ENCODE assay signal across 15 mouse cellular contexts in the genomic region with DNA sequence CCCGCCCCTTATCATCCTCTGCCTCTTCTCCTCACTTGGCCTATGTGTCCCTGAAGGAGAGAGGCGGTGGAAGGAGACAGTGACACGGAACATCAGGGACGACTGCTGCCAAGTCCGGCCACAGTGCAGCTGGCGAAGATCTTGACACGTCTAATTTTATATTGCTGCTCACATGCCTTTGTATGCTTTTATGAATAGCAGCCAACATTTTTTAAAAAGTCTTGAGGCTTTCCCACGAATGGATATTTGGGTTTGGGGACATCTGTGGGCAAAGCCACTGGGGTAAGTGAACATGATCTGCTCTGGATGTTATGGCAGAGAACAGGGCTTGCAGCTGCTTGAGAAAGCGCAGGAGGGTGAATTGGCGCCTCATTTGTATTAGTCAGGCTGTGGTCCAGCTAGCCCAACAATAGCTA. TPM values are rescaled to one million over a fixed set of nuclear protein-coding genes. Genes with fewer than 3 reads are reported as not detected.
DNase-seq lines count a peak whose midpoint lies in the region; ATAC-seq and TF ChIP-seq lines count a peak whose summit lies in the region.
"Had no signal": no experiment of that assay in that cellular context is flagged by ENCODE, and none has a peak within 500 bp of the region (broad histone marks: within the 10 kb centered on the region; RNA-seq: fewer than 3 reads in every experiment).

No protein-coding gene starts in this region.

- TF ChIP-seq POLR2A in limb, embryonic 14.5 days (IDR thresholded peaks at IDR 0.05; ENCODE audit: borderline replicate concordance, extremely low read depth, insufficient read depth, insufficient read length) = no peak
- TF ChIP-seq POLR2A in myocyte (IDR thresholded peaks at IDR 0.05; ENCODE audit: insufficient read length, low read depth) = no peak

- no peak overlapping the region for H3K27ac ChIP-seq in heart, embryonic 11.5 days (ENCODE audit: low read depth, low read length)
- H3K27ac ChIP-seq in kidney, postnatal 0 days = no peak overlapping the region
- no peak overlapping the region for H3K27ac ChIP-seq in kidney, embryonic 16.5 days (ENCODE audit: low read length)
- H3K27ac ChIP-seq in limb, embryonic 14.5 days (replicated peaks; ENCODE audit: low read depth, low read length) = no peak overlapping the region; the same call in 1 of the 2 replicates
- H3K27ac ChIP-seq in left cerebral cortex, adult 2 months = no peak overlapping the region
- H3K27ac ChIP-seq: liver, embryonic 15.5 days; neural tube, embryonic 12.5 days had no signal

- no peak for ATAC-seq in heart, embryonic 11.5 days (replicated peaks; ENCODE audit: insufficient number of reproducible peaks, low FRiP score, low TSS enrichment)
- ATAC-seq in kidney, postnatal 0 days (replicated peaks; ENCODE audit: low FRiP score, low read depth) = no peak
- ATAC-seq in kidney, embryonic 16.5 days (ENCODE audit: low FRiP score, low TSS enrichment) = no peak
- ATAC-seq in limb, embryonic 14.5 days (ENCODE audit: low FRiP score, low read depth) = no peak
- ATAC-seq in erythroblast, adult 5-6 weeks (replicated peaks; ENCODE audit: low FRiP score, poor library complexity, severe bottlenecking) = no peak
- ATAC-seq: forebrain, postnatal 0 days had no signal

- no peaks in the 10 kb centered on the region for H3K36me3 ChIP-seq in heart, embryonic 11.5 days (ENCODE audit: control insufficient read depth, insufficient read depth, low read length)
- H3K36me3 ChIP-seq in kidney, postnatal 0 days (ENCODE audit: insufficient read depth, low read length) = no peaks in the 10 kb centered on the region
- no peaks in the 10 kb centered on the region for H3K36me3 ChIP-seq in kidney, embryonic 16.5 days (ENCODE audit: insufficient read depth, low read length)
- no peaks in the 10 kb centered on the region for H3K36me3 ChIP-seq in limb, embryonic 14.5 days (ENCODE audit: control insufficient read depth, insufficient read depth, low read length)
- no peaks in the 10 kb centered on the region for H3K36me3 ChIP-seq in myocyte (ENCODE audit: control insufficient read depth, insufficient read depth)
- H3K36me3 ChIP-seq: liver, embryonic 15.5 days; neural tube, embryonic 12.5 days had no signal

- no peak overlapping the region for H3K4me2 ChIP-seq in heart, embryonic 11.5 days
- H3K4me2 ChIP-seq in kidney, postnatal 0 days (ENCODE audit: low read length) = no peak overlapping the region
- no peak overlapping the region for H3K4me2 ChIP-seq in kidney, embryonic 16.5 days (replicated peaks; ENCODE audit: low read depth, low read length)
- H3K4me2 ChIP-seq in limb, embryonic 14.5 days (replicated peaks; ENCODE audit: low read depth, low read length, severe bottlenecking) = no peak overlapping the region
- H3K4me2 ChIP-seq in myocyte (ENCODE audit: low read depth) = peak overlapping the region; percentile 40
- H3K4me2 ChIP-seq: liver, embryonic 15.5 days; neural tube, embryonic 12.5 days had no signal

- TF ChIP-seq CTCF in kidney, postnatal 0 days (IDR thresholded peaks at IDR 0.05; ENCODE audit: low read depth) = no peak
- no peak for TF ChIP-seq CTCF in left cerebral cortex, adult 2 months (IDR thresholded peaks at IDR 0.05)

- peak; percentile 94 for DNase-seq in heart, adult 11 months
- DNase-seq in kidney, postnatal 0 days (ENCODE audit: low spot score) = peak; percentile 76
- peak; percentile 54 for DNase-seq in limb, embryonic 14.5 days (ENCODE audit: low spot score)
- no peak for DNase-seq in left cerebral cortex, adult 2 months (ENCODE audit: extremely low spot score in 1 of 2, low spot score in 2 of 2)
- DNase-seq: adrenal gland, postnatal 10 days; forebrain, postnatal 0 days; gastrocnemius, postnatal 36 days; midbrain, embryonic 14.5 days; thymus, adult 18-20 months had no signal

- no peaks in the 10 kb centered on the region for H3K9me3 ChIP-seq in heart, embryonic 11.5 days (replicated peaks; ENCODE audit: control insufficient read depth, low read length)
- H3K9me3 ChIP-seq in kidney, postnatal 0 days (replicated peaks; ENCODE audit: low read length) = no peaks in the 10 kb centered on the region
- no peaks in the 10 kb centered on the region for H3K9me3 ChIP-seq in kidney, embryonic 16.5 days (ENCODE audit: low read length)
- no peaks in the 10 kb centered on the region for H3K9me3 ChIP-seq in limb, embryonic 14.5 days (ENCODE audit: control insufficient read depth, low read length)
- H3K9me3 ChIP-seq: liver, embryonic 15.5 days; neural tube, embryonic 12.5 days had no signal

- H3K9ac ChIP-seq in heart, embryonic 11.5 days (ENCODE audit: low read depth, low read length) = no peak overlapping the region
- no peak overlapping the region for H3K9ac ChIP-seq in kidney, postnatal 0 days (ENCODE audit: low read depth, low read length)
- no peak overlapping the region for H3K9ac ChIP-seq in kidney, embryonic 16.5 days (replicated peaks; ENCODE audit: low read length)
- no peak overlapping the region for H3K9ac ChIP-seq in limb, embryonic 14.5 days (ENCODE audit: low read depth, low read length, severe bottlenecking)
- H3K9ac ChIP-seq: forebrain, postnatal 0 days; liver, embryonic 15.5 days; neural tube, embryonic 12.5 days had no signal

- H3K79me2 ChIP-seq in myocyte (ENCODE audit: control insufficient read depth, insufficient read depth) = no peaks in the 10 kb centered on the region

- H3K4me1 ChIP-seq in heart, embryonic 11.5 days (ENCODE audit: control insufficient read depth, insufficient read depth, low read length) = peaks cover 18% of the 10 kb centered on the region
- H3K4me1 ChIP-seq in kidney, postnatal 0 days (replicated peaks; ENCODE audit: insufficient read depth, low read length) = peaks cover 20% of the 10 kb centered on the region
- H3K4me1 ChIP-seq in kidney, embryonic 16.5 days (ENCODE audit: insufficient read depth, low read length) = peaks cover 30% of the 10 kb centered on the region
- H3K4me1 ChIP-seq in limb, embryonic 14.5 days (ENCODE audit: control insufficient read depth, insufficient read depth, low read length) = peaks cover 34% of the 10 kb centered on the region

- no peak overlapping the region for H3K4me3 ChIP-seq in heart, embryonic 11.5 days (ENCODE audit: low read depth, low read length)
- no peak overlapping the region for H3K4me3 ChIP-seq in kidney, postnatal 0 days (replicated peaks; ENCODE audit: low read depth, low read length)
- H3K4me3 ChIP-seq in kidney, embryonic 16.5 days (ENCODE audit: low read length) = no peak overlapping the region
- H3K4me3 ChIP-seq in limb, embryonic 14.5 days (replicated peaks; ENCODE audit: low read length) = no peak overlapping the region
- H3K4me3 ChIP-seq in myocyte = no peak overlapping the region
- no peak overlapping the region for H3K4me3 ChIP-seq in left cerebral cortex, adult 2 months
- H3K4me3 ChIP-seq: liver, embryonic 15.5 days; neural tube, embryonic 12.5 days had no signal

- 70% methylated on average over 10 of the region's 10 CpGs for whole genome bisulfite sequencing in heart, embryonic 11.5 days (ENCODE audit: insufficient replicate concordance)
- 69% methylated on average over 10 of the region's 10 CpGs for WGBS in kidney, postnatal 0 days
- 75% methylated on average over 10 of the region's 10 CpGs for WGBS in kidney, embryonic 16.5 days
- 70% methylated on average over 10 of the region's 10 CpGs for WGBS in limb, embryonic 14.5 days

- intact Hi-C loops in left cerebral cortex, adult 2 months (cut with DNase I) = no loop called here

- H3ac ChIP-seq in myocyte (ENCODE audit: control insufficient read depth, insufficient read length) = no peak overlapping the region

- H3K27me3 ChIP-seq in heart, embryonic 11.5 days (ENCODE audit: control insufficient read depth, insufficient read depth, low read length) = peaks cover 4% of the 10 kb centered on the region; the same call in 1 of the 2 replicates
- no peaks in the 10 kb centered on the region for H3K27me3 ChIP-seq in kidney, postnatal 0 days (ENCODE audit: insufficient read depth, low read length)
- H3K27me3 ChIP-seq in kidney, embryonic 16.5 days (ENCODE audit: insufficient read depth, low read length) = no peaks in the 10 kb centered on the region
- no peaks in the 10 kb centered on the region for H3K27me3 ChIP-seq in limb, embryonic 14.5 days (ENCODE audit: control insufficient read depth, insufficient read depth, low read length)
- H3K27me3 ChIP-seq in myocyte (ENCODE audit: control insufficient read depth, insufficient read depth, insufficient read length) = no peaks in the 10 kb centered on the region
- H3K27me3 ChIP-seq: neural tube, embryonic 12.5 days had no signal

TF ChIP-seq in myocyte, 11 proteins besides CTCF, POLR2A, EP300 and RAD21:
- TF ChIP-seq REST (IDR thresholded peaks at IDR 0.05; ENCODE audit: insufficient read depth, insufficient read length) (no peak), POLR2AphosphoS2 (IDR thresholded peaks at IDR 0.05; ENCODE audit: insufficient read length, low read depth) (no peak), TCF3 (IDR thresholded peaks at IDR 0.05; ENCODE audit: insufficient read length, low read depth) (peak; percentile 37), SRF (IDR thresholded peaks at IDR 0.05; ENCODE audit: control insufficient read depth, insufficient read length, low read depth) (no peak), TCF12 (IDR thresholded peaks at IDR 0.05; ENCODE audit: insufficient read depth, poor library complexity, severe bottlenecking) (peak; percentile 73), MYOG (IDR thresholded peaks at IDR 0.05; ENCODE audit: control insufficient read depth in 1 of 3, insufficient read depth in 1 of 3, insufficient read length in 2 of 3, low read depth in 2 of 3) (peak in 2 of 3 experiments; percentile 64 to 78), MYOD1 (IDR thresholded peaks at IDR 0.05; ENCODE audit: control insufficient read depth in 1 of 3, insufficient read length in 2 of 3, low read depth in 2 of 3) (peak; percentile 39 to 43 (median 41)), CEBPB (IDR thresholded peaks at IDR 0.05; ENCODE audit: insufficient read depth, poor library complexity, severe bottlenecking) (no peak), E2F4 (IDR thresholded peaks at IDR 0.05; ENCODE audit: insufficient read depth) (no peak), USF1 (IDR thresholded peaks at IDR 0.05; ENCODE audit: low read depth) (no peak), MAX (IDR thresholded peaks at IDR 0.05; ENCODE audit: low read depth) (no peak)

RNA-seq across cellular contexts. Expression of a gene that starts 21.6 kb away (rescaled TPM):
- polyA plus RNA-seq in heart, embryonic 11.5 days (2014; fragmentation: Nextera tagmentation; extraction: Ambion mirVana) = 0.57 and 0.73 TPM in 2 replicates
- polyA plus RNA-seq in kidney, postnatal 0 days (2015; fragmentation: Nextera tagmentation; extraction: Ambion mirVana) = 0.87 and 0.96 TPM in 2 replicates
- polyA plus RNA-seq in kidney, embryonic 16.5 days (2015; fragmentation: Nextera tagmentation; extraction: Ambion mirVana) = 2.1 and 2.2 TPM in 2 replicates
- polyA plus RNA-seq in limb, embryonic 14.5 days (2012; rRNA removed) = 7.7 and 9.7 TPM in 2 replicates
- 2.0 TPM in 2 replicates for polyA plus RNA-seq in limb, embryonic 14.5 days (2014; fragmentation: Nextera tagmentation; extraction: Ambion mirVana)
- 1.6 TPM for polyA plus RNA-seq in myocyte (2012; fragmentation: generic; extraction: Trizol)
- total RNA-seq in erythroblast, adult 5-6 weeks (2015; ENCODE audit: low replicate concordance) = not detected in 2 replicates
- total RNA-seq in erythroblast, adult 5-6 weeks (2017; ENCODE audit: low replicate concordance) = not detected in 2 replicates
- 1 to 10 TPM; 1.2 to 1.4 TPM for total RNA-seq in left cerebral cortex, adult 2 months (2021)

Comparison
In these comparisons a context has a peak if more than half of its experiments do, and no peak if none do; other contexts are left out.
1. DNase-seq: peak in heart, adult 11 months (single experiment), kidney, postnatal 0 days (single experiment) and limb, embryonic 14.5 days (single experiment); none in left cerebral cortex, adult 2 months (0 of 2).